Mouse (Mus musculus) CH12.LX (cell line): ENCODE measurements around the gene Pyurf. TPM values are rescaled to one million over a fixed set of nuclear protein-coding genes. Genes with fewer than 3 reads are reported as not detected.

Experiments
- DNase-seq: peaks from one replicate; pipeline ENCODE4 v3.0.0-alpha.2; 2013; ENCODE audit errors: extremely low read depth
- H3K27ac ChIP-seq: 2 replicates; pipeline ENCODE4 v1.5.1; 2012; ENCODE audit warnings: low read depth, mild to moderate bottlenecking, control low read depth, moderate library complexity; ENCODE audit not compliant: insufficient read depth
- H3K27me3 ChIP-seq: replicated peaks from 2 replicates; pipeline ENCODE3; 2012; ENCODE audit warnings: inconsistent platforms
- H3K36me3 ChIP-seq, 2 experiments: replicated peaks in 1 of 2; 2 replicates each; pipeline versions ENCODE3 to v1.6.1; 2012; ENCODE audit warnings: inconsistent platforms in 1 of 2, low read length in 1 of 2, mild to moderate bottlenecking in 1 of 2, mixed read lengths in 1 of 2, moderate library complexity in 1 of 2; ENCODE audit not compliant: control insufficient read depth in 1 of 2, insufficient read depth in 1 of 2
- H3K4me1 ChIP-seq, 2 experiments: 2 replicates each; pipeline ENCODE4 v1.6.1; 2012; ENCODE audit warnings: inconsistent platforms in 1 of 2, moderate library complexity in 1 of 2; ENCODE audit not compliant: insufficient read depth in 2 of 2, control insufficient read depth in 1 of 2
- H3K4me2 ChIP-seq: 2 replicates; pipeline ENCODE4 v1.6.1; 2012; ENCODE audit warnings: low read depth, mild to moderate bottlenecking, control low read depth; ENCODE audit not compliant: poor library complexity, insufficient read depth, severe bottlenecking
- H3K4me3 ChIP-seq, 3 experiments: fragments of 150-350 bp in 1 of 3; sonication (generic) in 1 of 3; replicated peaks in 1 of 3; 2 replicates each; pipeline versions ENCODE3 to v1.5.1; 2011 to 2012; ENCODE audit warnings: low read depth in 2 of 3, low read length in 2 of 3, mild to moderate bottlenecking in 2 of 3, moderate library complexity in 2 of 3, control low read depth in 1 of 3, improper control_type of control experiment in 1 of 3, inconsistent platforms in 1 of 3, mixed read lengths in 1 of 3; ENCODE audit not compliant: poor library complexity in 1 of 3
- H3K79me2 ChIP-seq: replicated peaks from 2 replicates; pipeline ENCODE4 v1.6.1; 2012; ENCODE audit warnings: mild to moderate bottlenecking, moderate library complexity; ENCODE audit not compliant: control insufficient read depth, poor library complexity, insufficient read depth, severe bottlenecking; ENCODE audit errors: extremely low read depth
- H3K9ac ChIP-seq: 2 replicates; pipeline ENCODE4 v1.6.1; 2012; ENCODE audit warnings: low read depth, mild to moderate bottlenecking, control low read depth, moderate library complexity; ENCODE audit not compliant: insufficient read depth
- H3K9me3 ChIP-seq: replicated peaks from 2 replicates; pipeline ENCODE3; 2012; ENCODE audit warnings: low read length, inconsistent platforms, mixed read lengths
- CHD2 ChIP-seq: IDR thresholded peaks from 2 replicates; pipeline ENCODE4 v1.6.1; 2011; ENCODE audit warnings: low read length, improper control_type of control experiment
- ELF1 ChIP-seq: IDR thresholded peaks from 2 replicates; pipeline ENCODE4 v1.6.1; 2014; ENCODE audit warnings: low read depth, mild to moderate bottlenecking, inconsistent platforms, low read length, improper control_type of control experiment
- JUN ChIP-seq: IDR thresholded peaks from 2 replicates; pipeline ENCODE4 v1.6.1; 2011; ENCODE audit warnings: low read depth, mild to moderate bottlenecking, low read length, improper control_type of control experiment, moderate library complexity; ENCODE audit not compliant: insufficient read depth
- KAT2A ChIP-seq: IDR thresholded peaks from 2 replicates; pipeline ENCODE4 v1.6.1; 2012; ENCODE audit warnings: low read length, improper control_type of control experiment, inconsistent platforms; ENCODE audit not compliant: insufficient replicate concordance
- MAX ChIP-seq: IDR thresholded peaks from 2 replicates; pipeline ENCODE4 v1.6.1; 2011; ENCODE audit warnings: low read length, improper control_type of control experiment
- MAZ ChIP-seq: IDR thresholded peaks from 2 replicates; pipeline ENCODE4 v1.6.1; 2012; ENCODE audit warnings: low read depth, mild to moderate bottlenecking, inconsistent platforms, low read length, improper control_type of control experiment, moderate library complexity
- MYC ChIP-seq: IDR thresholded peaks from 2 replicates; pipeline ENCODE4 v1.6.1; 2011; ENCODE audit warnings: low read depth, mild to moderate bottlenecking, improper control_type of control experiment, low read length
- NELFE ChIP-seq: IDR thresholded peaks from 2 replicates; pipeline ENCODE4 v1.6.1; 2011; ENCODE audit warnings: low read depth, low read length, improper control_type of control experiment
- PAX5 ChIP-seq: IDR thresholded peaks from 2 replicates; pipeline ENCODE4 v1.6.1; 2012; ENCODE audit warnings: low read length, inconsistent platforms, mixed read lengths
- TCF12 ChIP-seq: IDR thresholded peaks from 2 replicates; pipeline ENCODE4 v1.6.1; 2014; ENCODE audit warnings: low read depth, mild to moderate bottlenecking, inconsistent platforms, low read length, improper control_type of control experiment
- UBTF ChIP-seq: IDR thresholded peaks from 2 replicates; pipeline ENCODE4 v1.6.1; 2012; ENCODE audit warnings: low read depth, mild to moderate bottlenecking, inconsistent platforms, low read length, improper control_type of control experiment, moderate library complexity
- USF1 ChIP-seq: IDR thresholded peaks from 2 replicates; pipeline ENCODE4 v1.6.1; 2014; ENCODE audit warnings: low read depth, mild to moderate bottlenecking, inconsistent platforms, low read length, improper control_type of control experiment
- ZC3H11A ChIP-seq: IDR thresholded peaks from 2 replicates; pipeline ENCODE4 v1.6.1; 2012; ENCODE audit warnings: low read depth, mild to moderate bottlenecking, inconsistent platforms, low read length, improper control_type of control experiment
- dilution Hi-C: fragments of 300-500 bp; cut with MboI; formaldehyde crosslinking; loops from 2 replicates; pipeline ENCODE4 v1.14.3; 2020; ENCODE audit warnings: low sequenced_read_pairs; ENCODE audit not compliant: extremely low pct_unique_long_range_greater_than_20kb, extremely low pct_ligation_motif_present
- in situ Hi-C: fragments of 300-500 bp; cut with MboI; formaldehyde crosslinking; loops from 3 replicates; pipeline ENCODE4 v1.14.3; 2019; ENCODE audit warnings: low sequenced_read_pairs, low pct_ligation_motif_present, low pct_unique_long_range_greater_than_20kb, mixed read lengths
- polyA plus RNA-seq: library from polyadenylated mRNA; unstranded; fragments of >175 nt; gene quantifications from 2 replicates; pipeline ENCODE4 v1.2.1, GENCODE M21; 2012; ENCODE audit warnings: low read depth; ENCODE audit not compliant: insufficient read length
- total RNA-seq, 2 experiments: library from RNA; depleted of rRNA; stranded (reverse); fragments of 300-350 nt in 1 of 2; fragments of >200 nt in 1 of 2; gene quantifications; 2 replicates each; pipeline ENCODE4 v1.2.3; 2012 to 2014

Pyurf gene
- total and polyA plus RNA-seq, 3 experiments = 6.4 to 13.4 (median 6.8) TPM

- no peak for TF ChIP-seq TCF12
- TF ChIP-seq UBTF = no peak
- no peak for TF ChIP-seq KAT2A
- no peak for TF ChIP-seq MYC
- no peak for TF ChIP-seq JUN
- TF ChIP-seq USF1 = no peak
- TF ChIP-seq ZC3H11A = no peak
- no peak for TF ChIP-seq ELF1
- no peak for TF ChIP-seq NELFE
- no peak for TF ChIP-seq CHD2
- no peak for TF ChIP-seq MAX
- no peak for TF ChIP-seq MAZ
- TF ChIP-seq PAX5 = no peak
- dilution Hi-C loops (no loop called here), in situ Hi-C loops (no loop called here)
- Histone ChIP-seq H3K79me2 (no peaks in the 10 kb centered on the region), H3K9ac (no peak overlapping the region), H3K27ac (no peak overlapping the region), H3K9me3 (no peaks in the 10 kb centered on the region), H3K36me3 (peaks cover 0 to 13% of the 10 kb centered on the region in 2 experiments), H3K4me1 (peaks cover 0 to 3% of the 10 kb centered on the region in 2 experiments; a peak in 1 of 4 replicates), H3K4me3 (no peak overlapping the region), H3K4me2 (no peak overlapping the region), H3K27me3 (no peaks in the 10 kb centered on the region)
- no peak for DNase-seq
Measured at GRCm38 (mm10) chr6:57639531-57639930, 52.3 kb downstream of the Pyurf start.

Other genes with a start within 250 kb of the Pyurf start
- gene Ppm1k, start 156.6 kb downstream of the Pyurf start, total RNA-seq (2012; rRNA removed) = 9.8 and 10.5 TPM in 2 replicates
- gene Ppm1k, start 156.6 kb downstream of the Pyurf start, total RNA-seq (2014; rRNA removed) = 15.1 and 27.1 TPM in 2 replicates
- 11.0 and 17.1 TPM in 2 replicates for gene Ppm1k, start 156.6 kb downstream of the Pyurf start, polyA plus RNA-seq
- 9.0 and 9.9 TPM in 2 replicates for gene Herc6, start 111.1 kb downstream of the Pyurf start, total RNA-seq (2012; rRNA removed)
- 18.9 and 20.6 TPM in 2 replicates for gene Herc6, start 111.1 kb downstream of the Pyurf start, total RNA-seq (2014; rRNA removed)
- 12.8 and 14.4 TPM in 2 replicates for gene Herc6, start 111.1 kb downstream of the Pyurf start, polyA plus RNA-seq
- gene Lancl2, start 10.5 kb upstream of the Pyurf start, total RNA-seq (2012; rRNA removed) = 12.2 and 13.8 TPM in 2 replicates
- gene Lancl2, start 10.5 kb upstream of the Pyurf start, total RNA-seq (2014; rRNA removed) = 24.3 and 25.0 TPM in 2 replicates
- 17.7 and 19.1 TPM in 2 replicates for gene Lancl2, start 10.5 kb upstream of the Pyurf start, polyA plus RNA-seq
- gene Vopp1, start 133.1 kb upstream of the Pyurf start, total RNA-seq (2012; rRNA removed) = not detected in 2 replicates
- gene Vopp1, start 133.1 kb upstream of the Pyurf start, total RNA-seq (2014; rRNA removed) = not detected in 2 replicates
- 0.10 TPM in 1 of 2 replicates, not detected in the other for gene Vopp1, start 133.1 kb upstream of the Pyurf start, polyA plus RNA-seq
- not detected in 2 replicates for gene Vmn1r21, start 158.3 kb upstream of the Pyurf start, total RNA-seq (2012; rRNA removed)
- gene Vmn1r21, start 158.3 kb upstream of the Pyurf start, total RNA-seq (2014; rRNA removed) = not detected in 2 replicates
- not detected in 2 replicates for gene Vmn1r21, start 158.3 kb upstream of the Pyurf start, polyA plus RNA-seq
- not detected in 2 replicates for gene Vmn1r22, start 215.9 kb upstream of the Pyurf start, total RNA-seq (2012; rRNA removed)
- gene Vmn1r22, start 215.9 kb upstream of the Pyurf start, total RNA-seq (2014; rRNA removed) = not detected in 2 replicates
- gene Vmn1r22, start 215.9 kb upstream of the Pyurf start, polyA plus RNA-seq = not detected in 2 replicates
- not detected in 2 replicates for gene Vmn1r23, start 234.8 kb upstream of the Pyurf start, total RNA-seq (2012; rRNA removed)
- gene Vmn1r23, start 234.8 kb upstream of the Pyurf start, total RNA-seq (2014; rRNA removed) = not detected in 2 replicates
- gene Vmn1r23, start 234.8 kb upstream of the Pyurf start, polyA plus RNA-seq = not detected in 2 replicates